Mouse (Mus musculus) heart, embryonic 16.5 days (tissue): ENCODE measurements around the gene Mapk1ip1l. TPM values are rescaled to one million over a fixed set of nuclear protein-coding genes. Genes with fewer than 3 reads are reported as not detected.

Experiments used
- ATAC-seq: fragments of 200-750 bp; cut with Nextera tagmentation; replicated peaks from 2 replicates; pipeline ENCODE4 v1.8.0; 2017; ENCODE audit warnings: moderate number of reproducible peaks; ENCODE audit not compliant: insufficient read depth, low FRiP score; ENCODE audit errors: extremely low read depth
- H3K27ac ChIP-seq: fragments of 300-500 bp; sonication (generic); 2 replicates; pipeline ENCODE4 v1.5.1; 2014; ENCODE audit warnings: mild to moderate bottlenecking, low read length, control low read depth, moderate library complexity
- H3K27me3 ChIP-seq: fragments of 300-500 bp; sonication (generic); 2 replicates; pipeline ENCODE4 v1.6.1; 2014; ENCODE audit warnings: low read length, mixed read lengths; ENCODE audit not compliant: control insufficient read depth, insufficient read depth
- H3K36me3 ChIP-seq: fragments of 300-500 bp; sonication (generic); 2 replicates; pipeline ENCODE4 v1.6.1; 2014; ENCODE audit not compliant: control insufficient read depth, insufficient read depth
- H3K4me1 ChIP-seq: fragments of 300-500 bp; sonication (generic); 2 replicates; pipeline ENCODE4 v1.6.1; 2014; ENCODE audit warnings: low read length, mixed read lengths; ENCODE audit not compliant: control insufficient read depth, insufficient read depth
- H3K4me2 ChIP-seq: fragments of 300-500 bp; sonication (generic); 2 replicates; pipeline ENCODE4 v1.6.1; 2014; ENCODE audit warnings: low read depth, mild to moderate bottlenecking, control low read depth, low read length
- H3K4me3 ChIP-seq: fragments of 300-500 bp; sonication (generic); 2 replicates; pipeline ENCODE4 v1.5.1; 2014; ENCODE audit warnings: mild to moderate bottlenecking, control low read depth, low read length
- H3K9ac ChIP-seq: fragments of 300-500 bp; sonication (generic); 2 replicates; pipeline ENCODE4 v1.6.1; 2014; ENCODE audit warnings: low read length, control low read depth
- H3K9me3 ChIP-seq: fragments of 300-500 bp; sonication (generic); replicated peaks from 2 replicates; pipeline ENCODE4 v1.6.1; 2016; ENCODE audit warnings: low read length; ENCODE audit not compliant: control insufficient read depth
- WGBS: fragments of 180-500 bp; shearing (Covaris S2); extraction: QIAGEN DNeasy Blood & Tissue Kit; methylation state at CpG from one replicate; pipeline ENCODE4 v1.1.7; 2014; 5-methylcytosine and 5-hydroxymethylcytosine counted together
- polyA plus RNA-seq: library from polyadenylated mRNA; unstranded; fragments of >200 nt; fragmentation: Nextera tagmentation; extraction: Ambion mirVana; gene quantifications from 2 replicates; pipeline ENCODE4 v1.2.1, GENCODE M21; 2015

Gene Mapk1ip1l
- polyA plus RNA-seq, 1 experiment from 2014 or later = 40.7 TPM

DNA sequence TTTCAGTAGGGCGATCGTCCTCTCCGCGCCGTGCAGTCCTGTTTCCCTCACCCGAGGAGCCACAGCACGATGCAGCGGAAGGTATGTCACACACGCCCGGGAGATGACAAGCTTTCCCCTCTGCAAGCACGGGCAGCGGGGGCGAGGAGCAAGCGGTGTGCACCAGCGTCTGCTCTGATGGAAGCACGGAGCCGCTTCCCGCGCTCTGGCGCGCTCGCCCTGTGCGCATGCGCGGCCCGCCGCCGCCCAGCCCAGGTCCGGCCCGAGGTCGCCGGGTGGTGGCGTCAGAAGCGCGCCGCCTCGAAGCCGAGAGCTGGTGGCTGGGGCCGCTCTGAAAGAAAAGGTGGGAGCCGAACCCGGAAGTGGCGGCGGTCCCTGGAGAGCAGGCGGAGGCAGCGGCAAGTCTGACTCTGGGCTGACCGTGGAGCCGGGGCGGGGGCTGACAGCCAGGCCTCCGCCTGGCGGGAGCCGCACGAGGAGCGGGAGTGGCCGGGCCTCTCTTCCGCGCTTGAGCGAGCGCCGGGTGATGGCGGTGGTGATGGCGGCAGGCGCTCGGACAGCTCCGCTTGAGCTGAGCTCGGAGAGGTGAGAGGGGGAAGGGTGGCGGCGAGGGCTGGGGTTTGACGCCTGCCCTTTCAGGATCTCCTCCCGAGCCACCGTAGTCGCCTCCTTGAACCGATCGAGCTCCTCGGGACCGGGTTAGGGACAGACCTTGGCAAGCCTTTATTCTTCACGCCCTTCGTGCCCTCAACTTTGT is 21.3 kb upstream of the Mapk1ip1l start, which contains the start of the genes Wdhd1 and Socs4:
Wdhd1 (minus strand) TSS at position 221 of the 757 bp plus-strand sequence.
Socs4 (plus strand) TSS at position 295 of the 757 bp plus-strand sequence.
- H3K4me2 ChIP-seq = peak within 1 kb of the TSS; percentile 77
- WGBS = under 1% methylated on average over 77 of the region's 77 CpGs
- H3K27ac ChIP-seq = peak within 1 kb of the TSS; percentile 97
- H3K4me1 ChIP-seq = peaks cover 11% of the 10 kb centered on the region
- peak within 1 kb of the TSS; percentile 96 for H3K9ac ChIP-seq
- no peaks in the 10 kb centered on the region for H3K9me3 ChIP-seq
- H3K27me3 ChIP-seq = no peaks in the 10 kb centered on the region
- peak; percentile 99 for ATAC-seq
- H3K36me3 ChIP-seq = peaks cover 5% of the 10 kb centered on the region; the same call in 1 of the 2 replicates
- peak within 1 kb of the TSS; percentile 96 for H3K4me3 ChIP-seq

DNA sequence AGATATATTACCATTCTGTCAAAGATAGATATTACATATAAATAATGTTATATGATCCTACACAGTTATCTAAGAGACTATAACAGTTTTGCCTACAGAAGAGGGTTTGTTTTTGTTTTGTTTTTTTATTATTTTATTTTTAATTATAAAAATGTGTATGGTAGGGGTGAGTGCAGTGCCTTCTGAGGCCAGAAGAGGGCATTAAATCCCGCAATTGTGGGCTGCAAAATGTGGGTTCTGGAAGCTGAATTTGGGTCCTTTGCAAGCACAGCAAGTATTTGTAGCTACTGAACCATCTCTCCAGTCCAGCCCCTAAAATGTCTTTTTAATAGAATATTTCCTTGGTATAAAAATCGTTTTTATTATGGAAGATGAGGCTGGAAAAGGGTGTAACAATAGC is 19.0 kb upstream of the Mapk1ip1l start:
- Histone ChIP-seq H3K4me2 (no peak overlapping the region), H3K9me3 (no peaks in the 10 kb centered on the region), H3K27ac (no peak overlapping the region), H3K36me3 (0 out of 2 replicates have a peak, but pooled peaks cover 3% of the 10 kb centered on the region), H3K9ac (no peak overlapping the region), H3K27me3 (no peaks in the 10 kb centered on the region), H3K4me3 (no peak overlapping the region), H3K4me1 (peaks cover 16% of the 10 kb centered on the region)
- ATAC-seq = no peak
- WGBS = 82% methylated on average over 2 of the region's 2 CpGs

DNA sequence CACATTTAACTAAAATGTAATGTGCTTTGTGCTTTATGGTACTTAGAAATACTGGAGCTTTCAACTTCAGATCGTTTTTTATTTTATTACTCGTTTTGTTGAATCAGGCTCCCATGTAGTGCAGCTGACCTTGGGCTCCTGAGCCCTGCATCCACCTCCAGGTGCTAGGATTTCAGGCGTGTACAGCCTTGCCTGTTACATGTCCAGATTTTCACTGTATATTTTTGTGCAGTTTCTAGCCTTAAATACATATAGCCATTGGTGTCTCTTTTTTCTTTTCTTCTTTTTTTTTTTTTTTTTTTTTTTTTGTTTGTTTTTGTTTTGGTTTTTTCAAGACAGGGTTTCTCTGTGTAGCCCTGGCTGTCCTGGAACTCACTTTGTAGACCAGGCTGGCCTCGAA is 16.5 kb upstream of the Mapk1ip1l start:
- Histone ChIP-seq H3K27me3 (no peaks in the 10 kb centered on the region), H3K4me1 (peaks cover 10% of the 10 kb centered on the region), H3K36me3 (0 out of 2 replicates have a peak, but pooled peaks cover 3% of the 10 kb centered on the region), H3K4me2 (no peak overlapping the region), H3K9me3 (no peaks in the 10 kb centered on the region), H3K4me3 (no peak overlapping the region), H3K27ac (no peak overlapping the region), H3K9ac (no peak overlapping the region)
- WGBS = 91% methylated on average over 4 of the region's 4 CpGs
- no peak for ATAC-seq

DNA sequence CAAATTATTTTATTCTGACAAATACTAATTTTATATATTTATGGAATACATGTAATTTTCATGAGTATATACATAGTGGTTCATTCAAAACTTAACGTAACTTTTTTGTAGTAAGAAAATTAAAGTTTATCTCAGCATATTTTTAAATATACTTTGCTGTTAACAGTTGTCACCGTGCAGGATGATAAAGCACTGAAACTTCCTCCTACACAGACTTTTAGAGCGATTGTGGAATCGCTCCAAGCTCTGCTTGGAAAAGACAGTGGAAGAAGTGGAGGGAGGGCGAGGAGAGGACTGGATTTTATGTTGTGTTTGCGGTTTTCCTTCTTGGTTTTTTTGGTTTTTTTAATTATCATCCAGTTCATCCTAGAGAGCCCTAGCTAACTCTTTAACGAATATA is 14.5 kb upstream of the Mapk1ip1l start:
- Histone ChIP-seq H3K27me3 (no peaks in the 10 kb centered on the region), H3K36me3 (0 out of 2 replicates have a peak, but pooled peaks cover 3% of the 10 kb centered on the region), H3K4me2 (no peak overlapping the region), H3K4me1 (peaks cover 5% of the 10 kb centered on the region; the same call in 1 of the 2 replicates), H3K27ac (no peak overlapping the region), H3K9me3 (no peaks in the 10 kb centered on the region), H3K4me3 (no peak overlapping the region), H3K9ac (no peak overlapping the region)
- ATAC-seq = no peak
- WGBS = 59% methylated on average over 7 of the region's 7 CpGs

DNA sequence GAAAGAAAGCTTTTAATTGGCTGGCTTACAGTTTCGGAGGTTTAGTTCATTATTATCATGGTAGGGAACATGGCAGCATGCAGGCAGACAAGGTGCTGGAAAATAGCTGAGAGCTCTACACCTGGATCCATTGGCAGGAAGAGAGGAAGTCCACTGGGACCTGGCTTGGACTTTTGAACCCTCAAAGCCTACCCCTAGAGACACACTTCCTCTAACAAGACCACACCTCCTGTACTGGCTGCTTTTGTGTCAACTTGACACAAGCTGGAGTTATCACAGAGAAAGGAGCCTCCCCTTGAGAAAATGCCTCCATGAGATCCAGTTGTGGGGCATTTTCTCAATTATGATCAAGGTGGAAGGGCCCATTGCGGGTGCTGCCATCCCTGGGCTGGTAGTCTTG is 12.8 kb upstream of the Mapk1ip1l start:
- H3K4me1 ChIP-seq = peaks cover 5% of the 10 kb centered on the region; the same call in 1 of the 2 replicates
- ATAC-seq = no peak
- H3K4me3 ChIP-seq = no peak overlapping the region
- WGBS = 89% methylated on average over 2 of the region's 2 CpGs
- H3K27me3 ChIP-seq = no peaks in the 10 kb centered on the region
- H3K4me2 ChIP-seq = no peak overlapping the region
- H3K36me3 ChIP-seq = peaks cover 7% of the 10 kb centered on the region
- H3K9me3 ChIP-seq = no peaks in the 10 kb centered on the region
- no peak overlapping the region for H3K9ac ChIP-seq
- H3K27ac ChIP-seq = no peak overlapping the region

DNA sequence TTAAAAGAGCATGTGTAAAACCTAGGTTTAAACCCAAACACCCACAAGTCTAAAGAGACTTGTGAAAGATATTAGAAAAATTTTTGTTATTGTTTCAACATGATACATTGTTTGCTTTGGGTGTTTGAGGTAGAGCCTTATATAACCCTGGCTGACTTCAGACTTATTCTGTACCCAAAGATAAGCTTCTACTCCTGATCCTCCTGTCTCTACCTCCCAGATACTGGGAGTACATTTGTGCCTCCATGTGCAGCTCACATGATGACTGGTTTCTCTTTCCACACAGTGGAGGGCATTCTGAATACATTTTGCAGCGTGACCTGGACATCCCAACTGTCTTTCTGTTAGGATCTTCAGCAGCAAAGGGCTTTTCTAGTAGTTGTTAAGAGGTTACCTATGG is 11.9 kb upstream of the Mapk1ip1l start:
- Histone ChIP-seq H3K27me3 (no peaks in the 10 kb centered on the region), H3K36me3 (peaks cover 8% of the 10 kb centered on the region), H3K9ac (no peak overlapping the region), H3K27ac (no peak overlapping the region), H3K4me2 (no peak overlapping the region), H3K9me3 (no peaks in the 10 kb centered on the region), H3K4me1 (peaks cover 5% of the 10 kb centered on the region; the same call in 1 of the 2 replicates), H3K4me3 (no peak overlapping the region)
- no peak for ATAC-seq
- 91% methylated on average over 1 of the region's 1 CpGs for WGBS

DNA sequence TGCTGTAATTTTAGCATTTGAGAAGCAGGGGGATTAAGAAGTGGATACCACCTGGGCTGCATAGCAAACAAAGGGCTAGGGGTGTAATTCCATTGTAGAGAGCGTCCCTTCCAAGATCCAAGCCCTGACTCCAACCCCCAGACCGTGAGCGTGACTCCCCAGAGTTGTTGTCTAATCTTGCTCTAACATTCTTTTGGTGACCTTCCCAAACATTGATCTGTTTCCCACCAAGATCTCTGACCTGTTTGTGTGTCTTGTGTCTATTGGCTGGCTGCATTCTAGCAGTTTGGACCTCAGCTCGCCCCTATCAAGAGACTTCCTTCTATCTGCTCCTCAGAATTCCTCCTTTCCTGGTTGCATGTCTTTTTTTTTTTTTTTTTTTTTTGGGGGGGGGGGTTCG is 11.0 kb upstream of the Mapk1ip1l start:
- 83% methylated on average over 5 of the region's 5 CpGs for WGBS
- no peak for ATAC-seq

DNA sequence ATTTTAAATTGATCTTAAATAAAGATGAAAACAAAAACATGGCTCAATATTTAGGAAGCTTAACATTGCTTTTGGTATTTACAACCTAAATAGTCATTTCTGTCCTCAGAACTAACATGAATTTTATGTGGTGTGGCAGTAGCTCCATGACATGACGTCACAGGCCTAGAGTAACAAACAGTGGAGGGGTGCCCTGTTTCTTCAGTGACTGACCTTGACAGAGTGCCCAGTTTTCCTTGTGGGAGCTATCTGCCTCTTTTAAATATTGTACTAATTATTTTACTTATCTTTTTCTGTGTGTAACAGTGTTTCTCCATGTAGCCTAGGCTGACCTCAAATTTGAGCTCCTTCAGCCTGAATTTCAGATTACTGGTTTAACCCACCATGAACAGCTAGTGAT is 6.3 kb upstream of the Mapk1ip1l start:
- Histone ChIP-seq H3K27me3 (no peaks in the 10 kb centered on the region), H3K4me1 (no peaks in the 10 kb centered on the region), H3K27ac (no peak overlapping the region), H3K4me2 (no peak overlapping the region), H3K9ac (no peak overlapping the region), H3K36me3 (peaks cover 6% of the 10 kb centered on the region), H3K4me3 (no peak overlapping the region), H3K9me3 (no peaks in the 10 kb centered on the region)
- WGBS = 69% methylated on average over 1 of the region's 1 CpGs
- no peak for ATAC-seq

More for the DNA sequence above, 11.0 kb upstream of the Mapk1ip1l start:
- H3K4me1 ChIP-seq = peaks cover 5% of the 10 kb centered on the region; the same call in 1 of the 2 replicates
- no peak overlapping the region for H3K4me2 ChIP-seq
- H3K27me3 ChIP-seq = no peaks in the 10 kb centered on the region
- no peak overlapping the region for H3K9ac ChIP-seq
- no peak overlapping the region for H3K4me3 ChIP-seq
- no peak overlapping the region for H3K27ac ChIP-seq
- no peaks in the 10 kb centered on the region for H3K9me3 ChIP-seq
- peaks cover 6% of the 10 kb centered on the region for H3K36me3 ChIP-seq

DNA sequence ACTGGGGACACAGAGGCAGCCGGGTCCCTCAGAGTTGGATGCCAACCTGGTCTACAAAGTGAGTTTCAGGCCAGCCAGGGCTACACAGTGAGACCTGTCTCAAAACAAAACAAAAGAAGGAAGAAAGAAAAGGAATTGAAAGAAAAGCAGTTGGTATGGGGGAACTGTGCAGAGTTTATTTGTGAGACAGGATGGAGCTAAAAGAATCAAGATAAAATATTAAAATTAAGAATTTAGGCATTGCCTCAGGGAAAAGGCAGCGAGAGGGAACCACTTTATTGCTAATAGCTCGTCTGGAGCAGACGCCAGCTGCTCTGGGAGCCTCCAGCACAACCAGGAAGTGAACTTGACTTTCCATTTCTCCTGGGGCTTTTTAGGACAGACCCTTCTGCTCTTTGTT is 3.9 kb upstream of the Mapk1ip1l start:
- Histone ChIP-seq H3K4me2 (no peak overlapping the region), H3K9me3 (no peaks in the 10 kb centered on the region), H3K36me3 (peaks cover 6% of the 10 kb centered on the region), H3K27me3 (no peaks in the 10 kb centered on the region), H3K4me1 (peaks cover 7% of the 10 kb centered on the region), H3K4me3 (no peak overlapping the region), H3K27ac (no peak overlapping the region), H3K9ac (no peak overlapping the region)
- 66% methylated on average over 4 of the region's 4 CpGs for WGBS
- no peak for ATAC-seq
